Mouse (Mus musculus) liver, embryonic 14.5 days (tissue): ENCODE measurements around the gene Rusc2. TPM values are rescaled to one million over a fixed set of nuclear protein-coding genes. Genes with fewer than 3 reads are reported as not detected.

Experiments used
- ATAC-seq: fragments of 200-750 bp; cut with Nextera tagmentation; 2 replicates; pipeline ENCODE4 v1.8.0; 2017; ENCODE audit warnings: moderate number of reproducible peaks, mild to moderate bottlenecking, moderate library complexity; ENCODE audit not compliant: insufficient read depth
- DNase-seq, 3 experiments: peaks; one replicate each; pipeline ENCODE4 v3.0.0-alpha.2; 2012 to 2013; ENCODE audit warnings: low read depth in 3 of 3, low spot score in 3 of 3
- H3K27ac ChIP-seq: fragments of 300-500 bp; sonication (generic); 2 replicates; pipeline ENCODE4 v1.5.1; 2014; ENCODE audit warnings: moderate library complexity, mild to moderate bottlenecking, control low read depth, inconsistent platforms
- H3K27me3 ChIP-seq: fragments of 300-500 bp; sonication (generic); 2 replicates; pipeline ENCODE4 v1.6.1; 2014; ENCODE audit warnings: mild to moderate bottlenecking, low read length, moderate library complexity; ENCODE audit not compliant: control insufficient read depth, insufficient read depth
- H3K36me3 ChIP-seq: fragments of 300-500 bp; sonication (generic); replicated peaks from 2 replicates; pipeline ENCODE4 v1.6.1; 2014; ENCODE audit warnings: low read depth; ENCODE audit not compliant: control insufficient read depth, insufficient read depth
- H3K4me1 ChIP-seq, 2 experiments: fragments of 200-500 bp in 1 of 2; fragments of 300-500 bp in 1 of 2; sonication (generic) in 1 of 2; replicated peaks; 2 replicates each; pipeline ENCODE4 v1.6.1; 2012 to 2014; ENCODE audit warnings: antibody characterized with exemption in 1 of 2, inconsistent platforms in 1 of 2, low read length in 1 of 2; ENCODE audit not compliant: control insufficient read depth in 2 of 2, insufficient read depth in 2 of 2
- H3K4me2 ChIP-seq: fragments of 300-500 bp; sonication (generic); 2 replicates; pipeline ENCODE4 v1.6.1; 2014; ENCODE audit warnings: low read depth, mild to moderate bottlenecking, control low read depth, moderate library complexity
- H3K4me3 ChIP-seq, 2 experiments: fragments of 200-500 bp in 1 of 2; fragments of 300-500 bp in 1 of 2; sonication (generic) in 1 of 2; 2 replicates each; pipeline ENCODE4 v1.5.1; 2012 to 2014; ENCODE audit warnings: low read depth in 2 of 2, low read length in 2 of 2, mild to moderate bottlenecking in 2 of 2, control low read depth in 1 of 2, inconsistent platforms in 1 of 2, moderate library complexity in 1 of 2; ENCODE audit not compliant: insufficient read depth in 1 of 2
- H3K9ac ChIP-seq: fragments of 300-500 bp; sonication (generic); replicated peaks from 2 replicates; pipeline ENCODE4 v1.6.1; 2014; ENCODE audit warnings: mild to moderate bottlenecking, control low read depth, moderate library complexity
- H3K9me3 ChIP-seq: fragments of 300-500 bp; sonication (generic); 2 replicates; pipeline ENCODE4 v1.6.1; 2016; ENCODE audit warnings: low read length, mixed read lengths; ENCODE audit not compliant: control insufficient read depth
- CTCF ChIP-seq: IDR thresholded peaks from 2 replicates; pipeline ENCODE4 v1.5.1; 2016; ENCODE audit warnings: antibody characterized with exemption, low read depth, control low read depth
- EP300 ChIP-seq: IDR thresholded peaks from 2 replicates; pipeline ENCODE4 v1.6.1; 2016; ENCODE audit warnings: antibody characterized with exemption, low read depth
- WGBS: fragments of 180-500 bp; shearing (Covaris S2); extraction: QIAGEN DNeasy Blood & Tissue Kit; methylation state at CpG from one replicate; pipeline ENCODE4 v1.1.7; 2014; ENCODE audit not compliant: insufficient replicate concordance; 5-methylcytosine and 5-hydroxymethylcytosine counted together
- polyA plus RNA-seq, 2 experiments: library from polyadenylated mRNA; depleted of rRNA in 1 of 2; stranded (reverse) in 1 of 2; unstranded in 1 of 2; fragments of >200 nt; fragmentation: Nextera tagmentation in 1 of 2; extraction: Ambion mirVana in 1 of 2; gene quantifications; 2 replicates each; pipeline versions ENCODE4 v1.2.1 to v1.2.3; 2012 to 2014

The Rusc2 gene
- polyA plus RNA-seq, 2 experiments, result 0.28 to 0.50 TPM

GRCm38 (mm10) chr4:43415221-43416070, 33.7 kb downstream of the Rusc2 start:
- no peak for TF ChIP-seq CTCF
- no peak for TF ChIP-seq EP300
- no peak overlapping the region for H3K9ac ChIP-seq
- H3K4me2 ChIP-seq, result no peak overlapping the region
- H3K27ac ChIP-seq, result no peak overlapping the region
- no peak overlapping the region for H3K4me3 ChIP-seq
- no peaks in the 10 kb centered on the region for H3K9me3 ChIP-seq
- 79% methylated on average over 29 of the region's 29 CpGs for WGBS
- DNase-seq, result no peak
- no peaks in the 10 kb centered on the region for H3K36me3 ChIP-seq
- H3K4me1 ChIP-seq, result peaks cover 0 to 12% of the 10 kb centered on the region in 2 experiments; a peak in 2 of 4 replicates
- no peaks in the 10 kb centered on the region for H3K27me3 ChIP-seq
- no peak for ATAC-seq

DNA sequence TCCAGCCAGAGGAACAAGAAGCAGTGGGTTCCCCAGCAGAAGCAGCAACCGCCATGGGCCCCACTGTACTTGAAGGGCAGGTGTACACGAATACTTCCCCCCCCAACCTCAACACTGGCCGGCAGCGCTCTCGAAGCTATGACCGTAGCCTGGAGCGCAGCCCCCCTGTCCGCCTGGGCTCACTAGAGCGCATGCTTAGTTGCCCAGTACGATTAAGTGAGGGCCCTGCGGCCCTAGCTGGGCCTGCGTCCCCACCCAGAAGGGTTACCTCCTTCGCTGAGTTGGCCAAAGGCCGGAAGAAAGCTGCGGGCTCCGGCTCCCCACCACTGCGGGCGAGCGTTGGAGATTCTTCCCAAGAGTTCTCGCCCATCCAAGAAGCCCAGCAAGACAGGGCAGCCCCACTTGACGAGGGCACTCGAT, 34.3 kb downstream of the Rusc2 start:
- ATAC-seq, result no peak
- WGBS, result 82% methylated on average over 22 of the region's 22 CpGs

DNA sequence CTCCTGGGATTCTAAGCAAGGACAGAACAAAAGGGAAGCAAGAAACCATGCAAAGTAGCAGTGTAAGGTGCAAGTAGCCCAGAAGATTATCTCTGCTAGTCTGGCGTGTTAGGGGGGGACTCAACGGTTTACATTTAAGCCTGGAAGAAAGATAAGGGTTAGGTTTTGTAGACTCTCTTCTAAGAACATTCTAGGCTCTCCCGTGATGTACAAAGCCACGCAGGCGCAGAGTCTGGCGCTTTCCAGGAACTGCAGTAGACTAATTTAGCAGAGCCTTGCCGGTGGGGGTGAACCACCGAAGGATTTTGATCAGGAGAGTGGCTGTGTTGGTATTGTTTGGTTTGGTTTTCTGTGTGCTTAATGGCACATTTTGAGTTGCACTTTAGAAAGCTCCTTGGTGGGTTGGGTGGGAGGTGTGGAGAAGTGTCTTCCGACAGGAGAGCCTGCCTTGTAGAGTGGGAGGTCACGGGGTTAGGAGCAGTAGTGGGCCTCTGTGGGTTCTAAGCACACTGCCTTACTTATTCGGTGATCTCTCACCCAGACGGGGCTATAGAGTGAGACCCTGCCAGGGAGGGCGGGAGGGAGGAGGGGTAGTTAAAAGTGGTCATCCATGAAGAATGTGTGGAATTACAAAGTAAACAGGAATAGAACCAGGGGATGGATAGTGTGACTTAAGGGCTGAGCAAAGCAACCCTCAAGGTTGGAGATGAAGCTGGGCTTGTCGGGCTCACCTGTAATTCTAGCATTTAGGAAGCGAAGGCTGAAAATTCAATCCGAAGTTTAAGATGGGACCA, 35.7 kb downstream of the Rusc2 start:
- H3K4me2 ChIP-seq, result no peak overlapping the region
- no peaks in the 10 kb centered on the region for H3K27me3 ChIP-seq
- WGBS, result 41% methylated on average over 16 of the region's 16 CpGs
- H3K27ac ChIP-seq, result no peak overlapping the region
- H3K4me1 ChIP-seq, result peaks cover 0 to 12% of the 10 kb centered on the region in 2 experiments; a peak in 2 of 4 replicates
- H3K4me3 ChIP-seq, result no peak overlapping the region
- H3K36me3 ChIP-seq, result no peaks in the 10 kb centered on the region
- DNase-seq (peak in 2 of 3 experiments; percentile 34 to 36), ATAC-seq (peak; percentile 71; the same call in 1 of the 2 replicates)
- no peaks in the 10 kb centered on the region for H3K9me3 ChIP-seq
- H3K9ac ChIP-seq, result no peak overlapping the region
- peak; percentile 67 for TF ChIP-seq EP300
- TF ChIP-seq CTCF, result no peak

More for the DNA sequence above, 34.3 kb downstream of the Rusc2 start:
- Histone ChIP-seq H3K4me1 (peaks cover 0 to 12% of the 10 kb centered on the region in 2 experiments; a peak in 2 of 4 replicates), H3K27ac (no peak overlapping the region), H3K9ac (no peak overlapping the region), H3K4me3 (no peak overlapping the region), H3K9me3 (no peaks in the 10 kb centered on the region), H3K4me2 (no peak overlapping the region), H3K36me3 (no peaks in the 10 kb centered on the region), H3K27me3 (no peaks in the 10 kb centered on the region)
- no peak for TF ChIP-seq EP300
- TF ChIP-seq CTCF, result no peak
- no peak for DNase-seq

DNA sequence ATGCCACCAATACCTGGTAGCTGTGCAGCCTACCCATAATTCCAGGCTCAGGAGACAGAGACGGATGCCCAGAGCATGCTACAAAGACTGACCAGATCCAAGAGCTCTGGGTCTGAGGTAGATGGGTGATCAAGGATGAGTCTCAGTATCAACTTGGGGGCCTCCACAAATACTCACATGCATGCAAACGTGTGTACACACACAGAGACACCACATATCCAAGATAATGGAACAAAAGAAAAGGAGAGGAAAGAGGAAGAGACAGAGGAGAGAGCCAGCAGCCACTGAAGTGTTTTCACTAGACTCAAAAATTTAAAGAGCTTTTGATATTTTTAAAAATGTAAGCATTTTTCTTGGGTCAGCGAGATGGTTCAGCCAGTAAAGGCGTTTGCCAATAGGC, 36.7 kb downstream of the Rusc2 start:
- no peak for ATAC-seq
- 53% methylated on average over 4 of the region's 4 CpGs for WGBS
- H3K27ac ChIP-seq, result no peak overlapping the region

More for the DNA sequence above, 36.7 kb downstream of the Rusc2 start:
- H3K27me3 ChIP-seq, result no peaks in the 10 kb centered on the region
- no peak overlapping the region for H3K9ac ChIP-seq
- no peaks in the 10 kb centered on the region for H3K9me3 ChIP-seq
- H3K4me3 ChIP-seq, result no peak overlapping the region
- no peaks in the 10 kb centered on the region for H3K36me3 ChIP-seq
- no peak for DNase-seq
- H3K4me1 ChIP-seq, result peaks cover 0 to 10% of the 10 kb centered on the region in 2 experiments; a peak in 2 of 4 replicates
- no peak for TF ChIP-seq EP300
- no peak for TF ChIP-seq CTCF
- H3K4me2 ChIP-seq, result no peak overlapping the region
